Mouse (Mus musculus): ENCODE results near the gene Esr1. TPM values are rescaled to one million over a fixed set of nuclear protein-coding genes. Genes with fewer than 3 reads are reported as not detected.
"Not testable (repeated sequence)": the region's sequence is repeated elsewhere in the genome, so short reads cannot be mapped to it uniquely, and the experiment has no call there.

Esr1 gene
- polyA plus RNA-seq, 1 experiment from 2014 or later, result 0.30 TPM

GRCm38 (mm10) chr10:4726141-4726540 is 114.7 kb downstream of the Esr1 start:
- no peaks in the 10 kb centered on the region for H3K4me1 ChIP-seq
- 0 out of 2 replicates have a peak, but pooled peaks have one; percentile 17 for ATAC-seq (ENCODE audit: low FRiP score, low read depth)

GRCm38 (mm10) chr10:4732328-4732727 is 120.9 kb downstream of the Esr1 start:
- H3K27me3 ChIP-seq (replicated peaks), result no peaks in the 10 kb centered on the region
- H3K36me3 ChIP-seq, result no peaks in the 10 kb centered on the region
- ATAC-seq (ENCODE audit: low FRiP score, low read depth), result no peak
- no peak overlapping the region for H3K9ac ChIP-seq
- H3K27ac ChIP-seq, result no peak overlapping the region
- no peak overlapping the region for H3K4me3 ChIP-seq
- 57% methylated on average over 2 of the region's 2 CpGs for WGBS
- H3K4me2 ChIP-seq (replicated peaks), result no peak overlapping the region
- H3K9me3 ChIP-seq, result no peaks in the 10 kb centered on the region
- H3K4me1 ChIP-seq, result 0 out of 2 replicates have a peak, but pooled peaks cover 3% of the 10 kb centered on the region

More at GRCm38 (mm10) chr10:4726141-4726540, 114.7 kb downstream of the Esr1 start:
- Histone ChIP-seq H3K9me3 (no peaks in the 10 kb centered on the region), H3K27ac (no peak overlapping the region), H3K36me3 (no peaks in the 10 kb centered on the region), H3K4me2 (replicated peaks) (no peak overlapping the region), H3K4me3 (no peak overlapping the region), H3K27me3 (replicated peaks) (no peaks in the 10 kb centered on the region), H3K9ac (no peak overlapping the region)
- 41% methylated on average over 6 of the region's 6 CpGs for WGBS

- no peak overlapping the region for H3K27ac ChIP-seq
- no peak for ATAC-seq (ENCODE audit: low FRiP score, low read depth)
Measured at GRCm38 (mm10) chr10:4733987-4734386, 122.6 kb downstream of the Esr1 start.

GRCm38 (mm10) chr10:4734942-4735341 is 123.5 kb downstream of the Esr1 start:
- H3K9me3 ChIP-seq, result no peaks in the 10 kb centered on the region
- no peaks in the 10 kb centered on the region for H3K36me3 ChIP-seq
- H3K27me3 ChIP-seq (replicated peaks), result no peaks in the 10 kb centered on the region
- WGBS, result 89% methylated on average over 2 of the region's 2 CpGs
- no peak overlapping the region for H3K4me3 ChIP-seq
- H3K4me2 ChIP-seq (replicated peaks), result no peak overlapping the region
- H3K27ac ChIP-seq, result no peak overlapping the region
- H3K9ac ChIP-seq, result no peak overlapping the region
- no peak for ATAC-seq (ENCODE audit: low FRiP score, low read depth)
- 0 out of 2 replicates have a peak, but pooled peaks cover 3% of the 10 kb centered on the region for H3K4me1 ChIP-seq

More at GRCm38 (mm10) chr10:4733987-4734386, 122.6 kb downstream of the Esr1 start:
- Histone ChIP-seq H3K4me3 (no peak overlapping the region), H3K4me2 (replicated peaks) (no peak overlapping the region), H3K9ac (no peak overlapping the region), H3K4me1 (0 out of 2 replicates have a peak, but pooled peaks cover 3% of the 10 kb centered on the region), H3K27me3 (replicated peaks) (no peaks in the 10 kb centered on the region), H3K9me3 (no peaks in the 10 kb centered on the region), H3K36me3 (no peaks in the 10 kb centered on the region)
- WGBS, result 69% methylated on average over 6 of the region's 6 CpGs

GRCm38 (mm10) chr10:4738311-4738710 is 126.9 kb downstream of the Esr1 start:
- Histone ChIP-seq H3K27me3 (replicated peaks) (no peaks in the 10 kb centered on the region), H3K4me1 (no peaks in the 10 kb centered on the region), H3K9ac (no peak overlapping the region), H3K36me3 (no peaks in the 10 kb centered on the region), H3K27ac (no peak overlapping the region), H3K4me3 (no peak overlapping the region), H3K9me3 (no peaks in the 10 kb centered on the region), H3K4me2 (replicated peaks) (no peak overlapping the region)
- ATAC-seq (ENCODE audit: low FRiP score, low read depth), result no peak
- 94% methylated on average over 2 of the region's 2 CpGs for WGBS

DNA sequence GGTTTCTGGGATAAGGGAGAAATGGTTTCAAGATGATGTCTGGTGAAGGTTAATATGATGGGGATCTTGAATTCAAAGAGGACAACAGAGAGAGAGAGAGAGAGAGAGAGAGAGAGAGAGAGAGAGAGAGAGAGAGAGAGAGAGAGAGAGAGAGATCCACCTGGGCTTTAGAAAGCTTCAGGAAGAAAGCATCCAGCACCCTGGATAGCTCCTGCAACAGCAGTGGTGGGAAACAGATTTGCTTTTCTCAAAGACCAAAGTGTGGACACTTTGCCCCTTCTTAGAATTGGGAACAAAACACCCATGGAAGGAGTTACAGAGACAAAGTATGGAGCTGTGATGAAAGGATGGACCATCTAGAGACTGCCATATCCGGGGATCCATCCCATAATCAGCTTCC is 139.7 kb downstream of the Esr1 start:
- not testable (repeated sequence) for H3K9ac ChIP-seq; H3K27ac ChIP-seq; H3K4me2 ChIP-seq (replicated peaks); H3K36me3 ChIP-seq; H3K27me3 ChIP-seq (replicated peaks); H3K4me1 ChIP-seq; H3K4me3 ChIP-seq; ATAC-seq (ENCODE audit: low FRiP score, low read depth); H3K9me3 ChIP-seq
- WGBS, result 63% methylated on average over 1 of the region's 1 CpGs

DNA sequence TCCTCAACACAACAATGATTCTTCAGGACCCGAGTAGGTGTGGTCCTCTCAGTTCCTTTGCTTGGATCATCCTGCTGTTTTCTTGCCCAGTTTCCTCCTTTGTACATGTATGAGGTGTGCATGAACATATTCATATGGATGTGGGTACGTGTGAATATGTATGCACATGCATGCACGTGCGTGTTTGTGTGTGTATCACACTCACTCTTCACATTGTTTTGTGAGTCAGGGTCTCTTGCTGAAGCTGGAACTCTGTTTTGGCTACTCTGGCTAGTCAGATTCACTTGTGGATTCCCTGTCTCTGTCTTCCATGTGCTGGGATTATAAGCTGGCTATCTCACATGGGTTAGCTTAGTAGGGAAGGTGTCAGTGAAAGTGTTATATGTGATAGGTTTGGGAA is 141.6 kb downstream of the Esr1 start:
- Histone ChIP-seq H3K27me3 (replicated peaks) (no peaks in the 10 kb centered on the region), H3K4me2 (replicated peaks) (no peak overlapping the region), H3K9ac (no peak overlapping the region), H3K4me1 (no peaks in the 10 kb centered on the region), H3K9me3 (no peaks in the 10 kb centered on the region), H3K27ac (no peak overlapping the region), H3K36me3 (no peaks in the 10 kb centered on the region), H3K4me3 (no peak overlapping the region)
- WGBS, result 84% methylated on average over 4 of the region's 4 CpGs
- no peak for ATAC-seq (ENCODE audit: low FRiP score, low read depth)

DNA sequence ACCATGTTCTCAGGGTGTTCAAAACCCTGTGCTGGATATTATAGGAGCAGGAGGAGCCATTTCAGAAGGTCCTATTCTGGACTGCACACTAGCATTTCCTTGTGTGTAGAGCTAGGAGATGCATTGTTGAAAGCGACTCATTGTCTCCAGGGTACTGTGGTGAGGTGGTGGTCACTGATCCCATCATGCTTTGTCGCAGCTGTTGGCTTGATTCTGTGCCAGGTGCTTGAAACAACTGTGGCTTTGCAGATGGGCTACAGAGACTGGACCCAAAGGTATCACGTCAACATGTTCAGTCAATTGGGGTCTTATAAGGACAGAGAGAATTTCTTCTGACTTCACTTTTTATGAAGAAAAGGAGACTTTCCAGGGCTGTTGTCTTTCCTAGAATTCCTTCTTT is 164.1 kb downstream of the Esr1 start:
- Histone ChIP-seq H3K4me1 (no peaks in the 10 kb centered on the region), H3K36me3 (no peaks in the 10 kb centered on the region), H3K4me3 (no peak overlapping the region), H3K9me3 (no peaks in the 10 kb centered on the region), H3K4me2 (replicated peaks) (no peak overlapping the region), H3K27ac (no peak overlapping the region), H3K27me3 (replicated peaks) (no peaks in the 10 kb centered on the region), H3K9ac (no peak overlapping the region)
- ATAC-seq (ENCODE audit: low FRiP score, low read depth), result no peak
- WGBS, result 86% methylated on average over 3 of the region's 3 CpGs

DNA sequence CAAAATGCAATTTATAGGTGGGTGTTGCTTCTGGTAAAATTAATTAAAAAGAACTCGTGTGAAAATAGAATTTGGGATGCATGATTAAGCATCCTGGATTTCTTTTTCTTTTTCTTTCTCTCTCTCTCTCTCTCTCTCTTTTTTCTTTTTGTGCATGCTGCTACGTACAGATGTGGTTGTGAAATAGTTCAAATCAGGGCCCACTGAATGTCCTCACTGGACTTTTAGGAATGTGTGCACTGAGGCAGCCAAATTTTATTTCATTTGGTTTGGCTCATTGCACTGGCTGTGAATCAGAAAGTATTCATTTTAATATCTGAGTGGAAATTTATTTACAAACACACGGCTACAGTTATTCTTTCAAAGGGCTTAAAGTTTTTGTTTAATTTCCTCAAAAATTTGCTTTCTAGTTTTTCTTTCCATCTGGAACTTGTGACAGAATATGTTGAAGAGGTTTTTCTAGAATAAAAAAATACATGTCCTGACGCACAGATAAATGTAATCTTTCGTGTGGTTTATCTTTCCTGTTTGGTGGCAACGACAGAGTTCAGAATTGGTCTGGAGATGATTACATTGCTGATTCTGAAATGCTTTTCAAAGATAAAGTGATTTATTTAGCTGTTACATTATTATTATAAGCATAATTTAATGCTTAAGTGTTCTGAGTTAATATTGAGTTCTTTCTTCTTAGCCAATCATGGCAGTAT is 164.8 kb downstream of the Esr1 start:
- WGBS, result 83% methylated on average over 6 of the region's 6 CpGs
- Histone ChIP-seq H3K9ac (no peak overlapping the region), H3K4me3 (no peak overlapping the region), H3K36me3 (no peaks in the 10 kb centered on the region), H3K4me1 (no peaks in the 10 kb centered on the region), H3K4me2 (replicated peaks) (no peak overlapping the region), H3K27me3 (replicated peaks) (no peaks in the 10 kb centered on the region), H3K9me3 (no peaks in the 10 kb centered on the region), H3K27ac (no peak overlapping the region)
- no peak for ATAC-seq (ENCODE audit: low FRiP score, low read depth)

DNA sequence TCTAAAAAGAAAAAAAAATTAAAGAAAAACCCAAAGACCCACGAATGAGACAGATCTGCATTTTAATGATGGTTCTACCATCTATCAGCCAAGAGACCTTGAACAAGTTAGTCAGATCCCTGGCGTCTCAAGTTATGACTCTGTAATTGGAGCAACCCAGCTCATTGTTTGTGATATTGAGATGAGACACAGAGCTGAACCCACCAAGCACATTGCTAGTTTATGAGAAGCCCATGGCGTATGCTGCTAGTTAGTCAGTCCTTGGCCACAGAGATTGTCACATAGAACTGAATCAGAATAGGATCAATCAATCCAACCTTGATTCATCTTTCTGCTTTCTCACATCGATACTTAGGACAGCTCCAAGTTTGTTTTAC is 165.3 kb downstream of the Esr1 start:
- H3K4me2 ChIP-seq (replicated peaks), result no peak overlapping the region
- no peak for ATAC-seq (ENCODE audit: low FRiP score, low read depth)
- H3K4me1 ChIP-seq, result no peaks in the 10 kb centered on the region
- H3K9me3 ChIP-seq, result no peaks in the 10 kb centered on the region
- WGBS, result 83% methylated on average over 4 of the region's 4 CpGs
- H3K27ac ChIP-seq, result no peak overlapping the region
- H3K27me3 ChIP-seq (replicated peaks), result no peaks in the 10 kb centered on the region
- H3K9ac ChIP-seq, result no peak overlapping the region
- no peaks in the 10 kb centered on the region for H3K36me3 ChIP-seq
- no peak overlapping the region for H3K4me3 ChIP-seq

GRCm38 (mm10) chr10:4777996-4778395 is 166.6 kb downstream of the Esr1 start:
- Histone ChIP-seq H3K9me3 (no peaks in the 10 kb centered on the region), H3K4me3 (no peak overlapping the region), H3K36me3 (no peaks in the 10 kb centered on the region), H3K27ac (no peak overlapping the region), H3K27me3 (replicated peaks) (no peaks in the 10 kb centered on the region), H3K4me2 (replicated peaks) (no peak overlapping the region), H3K4me1 (no peaks in the 10 kb centered on the region), H3K9ac (no peak overlapping the region)
- 78% methylated on average over 3 of the region's 3 CpGs for WGBS
- no peak for ATAC-seq (ENCODE audit: low FRiP score, low read depth)

DNA sequence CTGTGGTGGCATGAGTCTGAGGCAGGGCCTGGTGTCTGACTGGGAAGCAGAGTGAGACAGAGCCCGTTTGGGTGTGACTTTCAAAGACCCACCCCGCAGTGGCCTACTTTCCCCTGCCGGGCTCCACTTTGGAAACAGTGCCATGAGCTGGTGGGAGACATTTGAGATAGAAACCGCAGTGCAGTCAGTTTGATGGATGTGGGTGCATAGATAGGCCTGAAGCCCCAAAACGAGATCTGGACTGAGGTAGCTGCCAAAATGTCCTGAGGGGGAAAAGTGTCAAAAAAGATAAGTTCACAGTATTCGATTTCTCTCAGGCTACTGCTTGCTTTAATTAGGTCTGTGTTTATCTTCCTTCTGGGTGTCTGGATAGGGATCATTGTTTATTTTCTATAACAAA is 169.5 kb downstream of the Esr1 start:
- Histone ChIP-seq H3K4me1 (no peaks in the 10 kb centered on the region), H3K9me3 (no peaks in the 10 kb centered on the region), H3K27me3 (replicated peaks) (no peaks in the 10 kb centered on the region), H3K36me3 (no peaks in the 10 kb centered on the region), H3K27ac (no peak overlapping the region), H3K4me3 (no peak overlapping the region), H3K9ac (no peak overlapping the region), H3K4me2 (replicated peaks) (no peak overlapping the region)
- ATAC-seq (ENCODE audit: low FRiP score, low read depth), result no peak
- 81% methylated on average over 6 of the region's 6 CpGs for WGBS

DNA sequence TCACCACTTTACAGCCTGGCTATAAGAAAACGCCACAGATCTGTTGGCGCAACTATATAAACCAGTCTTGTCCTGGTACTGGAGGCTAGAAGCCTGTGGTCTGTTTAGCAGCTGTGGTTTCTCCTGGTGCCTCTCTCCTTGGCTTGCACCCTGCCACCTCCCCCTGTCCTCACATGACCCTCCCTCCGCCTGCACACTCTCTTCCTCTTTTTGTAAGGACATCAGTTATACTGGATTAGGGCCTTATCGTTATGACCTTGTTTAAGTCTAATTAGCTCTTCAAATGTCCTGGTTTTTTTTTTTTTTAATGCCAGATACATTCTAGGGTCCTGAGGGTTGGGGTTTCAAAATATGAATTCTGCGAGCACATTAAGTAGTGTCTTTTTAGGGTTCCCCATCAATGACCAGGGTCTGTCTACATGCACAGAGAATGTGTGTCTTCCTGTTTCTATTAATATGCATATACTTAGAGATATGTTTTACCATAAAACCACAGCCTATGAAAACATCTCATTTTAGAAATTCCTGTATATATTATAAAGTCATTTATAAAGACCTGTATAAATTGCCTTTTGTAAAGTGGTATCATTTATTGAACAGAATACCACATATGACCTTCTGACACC is 175.7 kb downstream of the Esr1 start:
- Histone ChIP-seq H3K4me2 (replicated peaks) (no peak overlapping the region), H3K27me3 (replicated peaks) (no peaks in the 10 kb centered on the region), H3K27ac (no peak overlapping the region), H3K4me3 (no peak overlapping the region), H3K9me3 (no peaks in the 10 kb centered on the region), H3K4me1 (no peaks in the 10 kb centered on the region), H3K9ac (no peak overlapping the region), H3K36me3 (no peaks in the 10 kb centered on the region)
- no peak for ATAC-seq (ENCODE audit: low FRiP score, low read depth)
- WGBS, result 90% methylated on average over 5 of the region's 5 CpGs
